Mouse (Mus musculus) skeletal muscle tissue, adult 2 months (tissue): ENCODE measurements at regions not wholly inside any gene's neighbourhood (a gene's known extent, or its start where the extent isn't known, plus 50 kb on each side); places are given as distances from the start of the nearest gene placed in this dataset.
"Not testable (repeated sequence)": the region's sequence is repeated elsewhere in the genome, so short reads cannot be mapped to it uniquely, and the experiment has no call there.

Source experiments
- DNase-seq: peaks from one replicate; pipeline ENCODE4 v3.0.0-alpha.2; 2012; ENCODE audit warnings: low read depth, low spot score

DNA sequence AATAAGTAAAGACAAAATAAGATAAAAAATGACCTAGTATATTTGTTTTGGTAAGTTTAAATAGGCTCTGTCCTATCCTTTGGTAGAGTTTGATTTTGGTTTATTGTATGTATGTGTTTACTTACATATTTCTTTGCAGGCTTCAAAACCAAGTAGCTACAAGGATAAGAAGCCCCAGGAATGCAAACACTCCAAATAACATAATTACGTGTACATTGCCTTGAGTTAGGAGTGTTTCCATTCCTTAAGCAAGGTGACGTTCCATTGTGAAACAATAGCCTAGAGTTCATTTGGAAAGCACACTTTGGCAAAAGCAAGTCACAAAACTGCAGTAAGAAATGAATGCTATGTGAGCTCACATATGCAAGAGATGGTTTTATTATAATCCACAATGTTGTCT, 404.2 kb downstream of the 1190002N15Rik start:
- DNase-seq, result no peak

DNA sequence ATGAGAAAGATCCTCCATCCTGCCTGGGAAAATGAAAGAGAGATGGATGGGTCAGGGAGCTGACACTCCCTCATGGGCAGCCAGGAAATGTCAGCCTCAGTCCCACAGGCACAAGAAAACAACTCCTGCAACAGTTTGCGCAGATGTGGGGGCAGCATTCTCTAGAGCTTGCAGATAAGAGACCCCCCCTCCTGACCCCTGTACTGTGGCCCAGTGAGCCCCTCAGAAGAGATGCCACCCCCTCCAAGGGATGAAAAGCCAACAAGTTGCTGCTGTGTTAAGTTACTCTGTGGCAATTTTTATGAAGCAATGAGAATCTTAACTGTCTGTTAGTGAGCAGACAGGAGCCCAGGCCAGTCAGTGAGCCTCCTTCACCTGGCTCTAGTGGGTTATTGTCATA, 406.5 kb downstream of the 1190002N15Rik start:
- DNase-seq, result no peak

DNA sequence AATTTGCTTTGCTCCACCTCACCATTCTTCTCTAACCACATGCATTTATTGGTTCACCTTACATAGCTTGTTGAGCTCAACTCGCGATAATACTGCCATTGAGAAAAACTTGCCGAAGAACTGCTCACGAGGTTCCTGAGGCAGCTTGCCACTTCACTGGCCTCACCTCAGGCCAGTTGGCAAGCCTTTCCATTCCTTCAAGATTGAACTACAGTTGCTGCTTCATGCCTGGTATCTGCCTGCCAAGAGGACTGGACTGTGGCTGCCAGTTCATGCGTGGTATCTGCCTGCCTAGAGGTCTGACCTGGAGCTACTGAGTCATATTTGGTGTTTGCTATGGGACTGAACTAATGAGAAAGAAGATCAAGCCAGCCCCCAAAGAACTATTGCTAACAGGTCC, 420.9 kb downstream of the 1190002N15Rik start:
- peak; percentile 62 for DNase-seq

DNA sequence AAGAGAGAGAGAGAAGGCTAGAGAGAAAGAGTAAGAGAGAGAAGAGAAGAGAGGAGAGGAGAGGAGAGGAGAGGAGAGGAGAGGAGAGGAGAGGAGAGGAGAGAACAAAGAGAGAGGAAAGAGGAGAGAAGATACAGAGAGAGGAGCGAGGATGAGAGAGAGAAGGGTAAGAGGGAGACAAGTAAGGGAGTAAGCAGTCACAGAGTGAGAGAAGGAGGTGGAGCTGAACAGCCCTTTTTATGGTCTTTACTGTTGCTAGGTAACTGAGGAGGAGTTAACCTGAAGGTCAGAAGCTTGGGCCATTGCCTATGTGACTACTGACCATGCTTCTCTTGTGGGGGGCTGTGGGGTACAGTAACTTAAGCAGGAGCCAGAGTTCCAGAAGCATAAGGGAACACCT, 430.2 kb downstream of the 1190002N15Rik start:
- DNase-seq, result not testable (repeated sequence)

DNA sequence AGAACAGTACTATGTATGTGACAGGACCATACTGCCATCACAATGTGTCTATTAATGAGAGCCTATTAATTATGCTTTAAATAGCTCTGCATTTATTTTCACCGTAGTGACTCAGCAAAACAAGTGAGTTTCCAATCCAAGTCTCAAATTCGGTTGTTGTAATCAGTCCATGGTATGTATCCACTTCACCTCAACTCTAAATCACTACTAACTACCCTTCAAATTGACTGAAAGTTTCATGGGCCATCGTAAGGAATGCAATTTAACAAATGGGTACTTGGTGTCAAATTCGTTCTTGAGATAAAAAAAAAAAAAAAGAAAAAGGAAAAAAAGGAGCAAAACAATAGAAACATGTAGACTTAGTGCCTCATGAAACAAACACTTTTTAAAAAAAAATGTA, 433.2 kb downstream of the 1190002N15Rik start:
- DNase-seq, result no peak

DNA sequence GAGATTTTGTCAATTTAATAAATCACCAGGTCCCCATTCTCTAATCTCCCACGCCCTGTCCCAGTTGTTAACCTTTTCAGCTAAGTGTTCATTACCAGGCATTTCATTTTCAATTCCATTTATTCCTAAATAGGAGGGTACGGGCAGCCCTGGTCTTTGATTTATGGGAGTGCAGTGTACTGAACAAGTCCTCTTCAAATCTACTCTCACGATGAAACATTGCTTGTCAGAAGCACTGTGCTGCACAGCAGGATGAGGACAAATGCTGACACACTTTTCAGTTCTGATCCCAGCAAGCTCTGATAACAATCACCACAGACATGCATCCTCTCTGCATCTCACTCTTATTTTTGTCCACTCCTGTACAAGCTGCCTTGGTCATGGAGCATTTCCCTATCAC, 435.9 kb downstream of the 1190002N15Rik start:
- DNase-seq, result no peak

DNA sequence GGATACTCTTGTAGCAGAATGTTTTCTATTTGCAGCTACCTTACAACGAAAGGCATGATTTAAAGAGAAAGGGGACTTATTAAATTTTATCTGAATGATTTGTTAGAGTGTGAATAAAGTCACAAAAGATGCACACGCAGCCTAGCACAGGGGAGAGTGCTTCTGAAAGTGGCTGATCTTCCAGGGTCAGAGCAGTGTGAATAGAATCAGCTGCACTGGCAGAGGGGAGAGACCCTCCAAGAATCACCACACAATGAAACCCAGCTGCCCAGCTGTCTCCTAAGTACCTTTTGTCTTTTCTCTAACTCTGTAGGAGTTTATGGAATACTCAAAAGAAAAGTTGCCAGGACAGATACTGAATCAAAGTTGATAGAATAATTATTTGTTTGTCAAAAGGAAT, 443.1 kb downstream of the 1190002N15Rik start:
- DNase-seq, result no peak

DNA sequence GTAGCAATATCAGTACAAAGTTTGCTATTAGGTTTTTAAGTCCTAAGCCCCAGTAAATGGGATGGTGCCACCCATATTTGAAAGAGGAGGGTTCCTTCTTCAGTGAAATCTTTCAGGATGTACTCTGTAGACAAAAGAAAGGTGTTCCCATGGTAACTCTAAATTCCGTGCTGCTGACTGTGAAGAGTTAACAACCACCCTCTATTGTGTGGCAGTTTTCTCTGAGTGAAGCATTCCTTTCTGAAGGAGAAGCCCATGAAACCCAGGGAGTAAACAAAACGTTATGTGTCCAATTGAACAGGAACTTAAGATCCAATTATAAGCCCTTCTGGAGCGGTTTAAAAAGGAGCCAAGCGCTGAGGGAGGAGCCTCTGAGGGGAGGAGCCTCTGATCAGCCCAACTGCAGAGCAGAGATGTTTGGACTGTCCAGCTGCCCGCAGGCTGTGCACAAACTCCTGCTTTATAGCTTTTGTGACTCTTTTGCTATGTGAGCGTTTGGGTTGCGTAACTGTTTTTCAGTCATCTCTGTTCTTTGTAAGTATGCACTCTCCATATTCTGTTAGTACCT, 446.1 kb downstream of the 1190002N15Rik start:
- no peak for DNase-seq

DNA sequence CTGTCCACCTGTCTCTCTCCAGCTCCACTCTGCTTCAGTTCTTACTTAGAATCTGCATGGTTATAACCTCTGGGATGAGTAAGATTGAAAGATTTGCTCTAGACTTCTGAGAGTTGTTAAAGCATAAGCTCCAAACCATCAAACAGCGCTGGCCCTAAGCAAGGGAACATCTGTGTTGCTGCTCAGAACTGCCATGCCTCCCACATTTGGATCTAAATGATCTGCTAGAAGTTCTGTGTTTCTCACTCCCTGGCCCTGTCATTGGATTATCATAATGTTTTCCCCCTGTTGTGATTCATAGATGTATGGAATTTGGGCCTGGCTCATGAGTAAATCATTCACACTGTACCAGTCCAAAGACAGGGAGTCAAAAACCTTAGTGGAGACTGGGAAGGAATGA, 448.1 kb downstream of the 1190002N15Rik start:
- DNase-seq, result no peak

DNA sequence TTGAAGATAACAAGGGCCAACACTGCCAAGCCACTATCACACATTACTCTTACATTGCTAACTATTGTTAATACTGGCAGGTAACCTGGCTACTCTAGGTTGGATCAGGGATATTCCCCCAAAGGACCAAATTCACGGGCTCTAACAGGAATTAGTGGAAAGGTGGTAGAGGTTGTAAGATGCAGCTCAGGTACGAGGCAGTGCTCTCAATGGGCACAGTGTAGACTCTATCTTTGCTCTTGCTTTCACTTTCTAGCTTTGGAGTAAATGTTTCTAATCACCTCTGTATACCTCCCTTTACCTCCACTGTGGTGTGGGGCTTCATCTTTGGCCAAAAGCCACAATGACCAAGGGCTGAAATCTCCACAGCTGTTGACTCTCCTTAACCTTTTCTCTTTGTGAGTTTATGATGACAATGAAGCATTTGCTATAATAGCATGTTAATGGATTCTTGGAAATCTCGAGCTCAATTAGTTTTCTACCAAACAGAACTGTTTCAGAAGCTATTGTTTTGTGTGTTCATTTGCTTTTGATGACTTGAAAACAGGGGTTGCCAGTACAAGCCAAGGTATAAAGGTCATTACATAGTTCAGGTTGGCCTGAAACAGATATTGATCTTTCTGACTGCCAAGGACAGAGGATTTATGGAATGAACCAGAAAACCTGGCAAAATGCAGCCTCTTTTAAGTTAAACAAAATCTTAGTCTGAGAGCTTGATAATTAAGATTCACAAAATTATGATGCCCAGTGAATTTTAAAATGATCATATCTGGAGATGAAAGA, 454.1 kb downstream of the 1190002N15Rik start:
- DNase-seq, result no peak

DNA sequence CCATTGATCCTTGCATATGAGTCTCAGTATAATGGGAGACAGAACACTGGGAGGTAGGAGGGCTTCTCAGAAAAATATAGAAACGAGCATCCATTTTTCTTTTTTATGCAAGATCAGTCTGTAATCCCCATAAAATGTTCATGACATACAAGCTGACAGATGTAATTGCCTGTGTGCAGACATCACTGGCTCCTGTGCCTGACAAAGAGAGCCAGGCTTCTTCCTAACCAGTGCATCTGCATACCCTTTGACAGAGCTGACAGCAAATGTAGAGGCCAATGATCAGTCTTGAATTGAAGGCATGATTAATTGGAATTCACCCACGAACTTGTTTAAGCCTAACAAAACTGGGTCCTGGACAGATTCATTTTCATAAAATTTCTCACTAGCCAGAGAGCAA, 463.0 kb downstream of the 1190002N15Rik start:
- no peak for DNase-seq

DNA sequence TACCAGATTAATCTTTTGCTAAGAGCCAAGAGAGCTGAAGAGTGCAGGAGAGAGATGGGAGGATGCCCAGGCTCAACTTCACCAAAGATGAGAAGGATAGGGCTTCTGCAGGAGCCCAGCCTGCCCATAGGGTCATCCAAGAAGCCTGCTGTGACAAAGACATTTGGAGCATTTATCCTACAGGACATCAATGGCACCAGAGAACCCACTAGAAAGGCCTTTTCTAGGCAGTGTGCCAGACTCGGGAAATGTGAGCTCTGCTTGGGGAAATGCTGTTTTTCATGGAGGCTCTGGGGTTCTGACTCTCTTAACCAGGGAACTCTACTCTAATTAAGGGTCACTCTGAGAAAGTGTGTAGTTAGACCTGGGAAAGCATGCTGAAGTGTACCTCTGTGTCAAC, 470.8 kb downstream of the 1190002N15Rik start:
- no peak for DNase-seq

DNA sequence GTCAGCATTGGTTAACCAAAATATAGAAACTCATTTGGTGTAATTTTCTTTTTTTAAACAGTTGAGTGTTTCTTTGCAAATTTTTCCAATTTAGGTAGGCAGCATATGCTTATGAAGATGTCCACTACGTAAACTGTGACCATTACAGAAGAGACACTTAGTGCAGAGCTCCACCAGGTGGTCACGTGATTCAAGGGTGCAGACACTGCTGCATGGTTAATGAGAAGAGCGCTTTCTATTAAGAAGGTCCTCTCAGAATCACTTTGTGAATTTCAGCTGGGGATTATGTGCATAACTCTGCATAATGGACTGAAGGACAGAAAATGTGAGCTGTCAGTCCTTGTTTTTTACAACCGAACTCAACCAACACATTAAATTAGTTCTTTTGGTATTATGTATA, 484.7 kb downstream of the 1190002N15Rik start:
- DNase-seq, result no peak

DNA sequence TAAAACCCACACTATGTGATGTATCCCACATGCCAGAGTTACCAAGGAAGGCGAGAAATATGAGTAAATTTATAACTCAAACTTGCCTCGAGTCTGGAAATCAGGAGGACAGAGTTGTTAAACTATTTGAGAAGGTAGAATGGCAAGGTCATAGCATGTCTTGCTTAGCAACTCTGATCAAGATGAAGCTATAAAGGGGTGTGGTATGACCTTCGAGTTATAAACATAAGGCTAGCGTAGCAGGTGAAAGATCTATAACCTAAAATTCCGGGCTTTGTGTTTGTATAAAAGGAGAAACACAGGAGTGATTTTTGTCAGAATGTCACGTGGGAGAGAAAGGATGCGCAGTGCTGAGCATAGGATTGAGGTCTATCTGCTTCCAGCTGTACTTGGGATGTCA, 490.0 kb downstream of the 1190002N15Rik start:
- DNase-seq, result no peak

DNA sequence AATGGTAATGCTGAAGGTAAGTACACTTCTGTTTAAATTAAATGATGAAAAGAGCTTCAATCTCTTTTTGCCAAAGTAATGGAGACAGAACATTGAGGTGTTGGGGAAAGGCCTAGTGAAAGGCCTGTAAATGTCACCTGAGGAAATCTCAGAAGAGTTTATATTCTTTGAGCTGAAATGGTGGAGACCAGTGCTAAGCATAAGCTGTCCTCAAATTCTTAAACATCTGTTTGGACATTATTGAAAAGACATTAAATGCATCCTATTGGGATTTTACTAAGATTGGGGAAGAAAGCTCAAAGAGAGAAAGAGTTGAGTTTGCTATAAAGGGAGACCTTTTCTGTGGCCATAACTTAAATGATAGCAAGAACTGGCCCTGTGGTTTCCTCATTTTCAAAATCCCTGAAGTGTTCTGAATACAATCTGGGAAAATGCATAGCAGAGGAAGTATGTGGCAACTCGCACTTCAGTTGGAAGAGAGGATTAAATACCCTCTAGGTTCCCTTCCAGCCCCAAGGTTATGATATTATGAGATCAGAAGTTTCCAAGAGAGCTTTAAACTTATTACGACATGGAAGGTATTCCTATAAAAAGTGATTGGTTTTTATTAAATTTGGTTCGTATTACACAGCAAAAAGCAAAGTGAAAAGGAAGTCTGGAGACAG, 492.3 kb downstream of the 1190002N15Rik start:
- DNase-seq, result no peak

DNA sequence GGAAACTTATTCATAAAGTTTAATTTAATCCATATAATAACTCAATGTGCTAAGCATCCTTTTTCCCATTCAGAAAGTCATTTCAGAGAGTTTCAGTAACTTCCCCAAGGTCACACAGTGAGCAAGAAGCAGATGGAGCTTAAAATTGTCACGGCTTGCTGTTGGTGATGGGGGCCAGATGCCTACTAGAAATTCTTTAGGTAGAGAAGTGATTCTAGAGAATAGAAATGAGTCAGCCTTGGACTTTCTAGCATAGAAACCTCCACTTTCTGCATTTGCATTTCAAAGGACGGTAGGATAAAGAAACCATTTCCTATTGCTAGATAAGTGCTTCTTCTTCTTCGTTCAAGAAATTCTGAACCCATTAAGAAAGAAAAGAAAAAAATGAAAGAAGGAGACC, 514.1 kb downstream of the 1190002N15Rik start:
- no peak for DNase-seq

DNA sequence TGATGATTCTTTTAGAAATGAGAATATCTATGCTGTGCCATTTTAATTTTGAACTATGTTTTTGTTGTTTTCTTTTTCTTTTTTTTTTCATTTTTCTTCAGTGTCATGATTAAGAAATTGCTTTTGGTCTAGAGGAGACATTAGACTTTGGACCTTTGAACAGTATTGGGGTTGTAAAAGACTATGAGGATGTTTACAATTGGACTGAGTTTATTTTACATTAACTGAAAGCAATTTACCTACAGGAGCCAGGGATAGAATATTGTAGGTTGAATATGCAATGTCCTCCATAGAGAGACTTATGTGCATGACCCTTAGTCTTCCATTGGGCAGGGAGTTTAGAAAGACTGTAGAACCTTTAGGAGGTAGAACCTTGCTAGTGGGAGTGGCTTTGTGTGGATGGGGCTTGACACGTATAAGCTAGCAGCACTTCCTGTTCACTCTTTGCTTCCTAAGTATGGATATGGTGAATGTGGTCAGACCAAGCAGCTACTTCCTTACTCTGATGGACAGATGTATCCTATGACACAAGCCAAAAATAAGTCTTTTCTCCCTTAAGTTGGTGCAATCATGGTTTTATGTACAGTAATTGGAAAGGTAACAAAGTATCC, 516.5 kb downstream of the 1190002N15Rik start:
- no peak for DNase-seq

DNA sequence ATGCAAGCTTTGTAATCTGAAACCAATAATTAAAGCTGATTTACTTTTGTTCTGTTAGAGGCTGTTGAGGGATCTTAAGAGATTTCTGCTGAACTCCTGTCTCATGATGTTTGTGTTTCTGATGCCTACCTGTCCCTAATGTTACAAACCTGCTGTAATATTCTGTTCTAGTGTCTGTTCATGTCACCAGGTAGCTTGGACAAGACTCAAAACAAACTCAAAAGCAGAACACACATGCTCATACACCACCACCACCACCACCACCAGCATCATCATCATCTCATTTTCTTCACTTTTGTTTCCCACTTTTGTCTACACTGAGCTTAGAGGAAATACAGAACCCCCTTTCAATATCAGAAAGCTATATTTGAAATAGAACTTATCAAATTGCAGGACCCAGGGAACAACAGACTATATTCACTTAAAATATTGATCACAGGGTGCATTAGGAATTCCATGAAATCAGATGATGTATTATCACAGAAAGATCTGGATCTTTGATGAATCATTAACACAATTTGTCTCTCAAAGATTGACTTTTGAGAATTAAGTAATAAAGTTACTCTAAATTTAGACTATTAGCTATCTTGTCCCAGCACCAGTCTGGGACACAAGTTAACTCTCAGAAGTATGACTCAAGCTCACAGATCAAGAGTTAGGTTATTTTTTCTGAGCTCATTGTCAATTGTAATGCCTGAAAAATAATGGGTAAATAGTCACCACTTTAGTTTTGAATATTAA, 521.0 kb downstream of the 1190002N15Rik start:
- DNase-seq, result no peak

DNA sequence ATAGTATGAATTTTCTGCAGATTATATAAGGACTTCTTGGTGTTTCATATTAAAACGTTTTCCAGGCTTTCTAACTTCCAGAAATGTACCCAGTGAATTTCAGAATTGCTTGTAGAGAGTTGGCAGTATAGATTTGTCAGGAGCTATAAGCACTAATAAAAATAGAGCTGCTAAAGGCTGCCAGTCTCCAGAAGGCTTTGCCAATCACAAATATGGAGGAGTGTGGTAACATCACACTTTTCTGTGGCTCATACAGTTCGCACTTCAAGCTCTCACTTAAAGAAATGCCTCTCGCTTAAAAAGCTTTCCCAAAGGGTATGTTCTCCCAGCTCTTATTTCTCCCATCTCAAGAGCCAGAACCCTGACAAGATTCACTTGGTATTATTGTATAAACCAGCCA, 545.7 kb downstream of the 1190002N15Rik start:
- no peak for DNase-seq

DNA sequence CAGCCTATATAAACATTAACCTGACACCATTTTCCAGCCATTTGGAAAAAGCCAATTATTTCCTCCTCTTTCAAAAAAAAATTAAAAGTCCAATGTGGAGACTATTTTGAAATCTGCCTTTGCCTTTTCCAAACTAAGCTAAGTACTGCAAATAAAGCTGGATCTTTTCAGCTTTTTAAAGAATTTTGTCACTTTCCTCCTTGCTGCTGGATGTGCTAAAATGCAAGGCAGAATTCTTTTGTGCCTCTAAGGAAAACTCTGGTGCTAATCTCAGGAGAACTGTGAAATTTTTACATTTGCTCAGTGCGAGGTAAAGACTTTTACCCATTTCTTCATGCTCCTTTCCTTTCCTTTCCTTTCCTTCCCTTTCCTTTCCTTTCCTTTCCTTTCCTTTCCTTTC, 546.7 kb downstream of the 1190002N15Rik start:
- DNase-seq, result no peak

DNA sequence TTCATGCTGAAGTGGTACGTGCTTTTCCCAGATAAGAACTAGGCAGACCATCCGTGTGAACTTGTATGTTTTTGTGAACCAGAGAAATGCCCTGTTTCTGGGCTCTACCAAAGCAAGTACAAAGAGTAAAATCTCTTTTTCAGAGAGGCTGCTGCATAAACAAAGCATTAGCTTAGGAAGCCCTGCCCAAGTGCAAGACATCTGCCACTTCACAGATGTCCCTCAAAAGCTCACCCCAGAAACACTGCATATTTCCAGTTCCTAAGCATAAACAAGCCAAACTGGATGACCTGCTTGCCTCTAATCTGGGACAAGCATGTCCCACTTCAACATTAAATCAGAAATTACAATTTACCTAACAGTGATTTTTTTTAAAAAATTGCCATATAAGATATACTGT, 556.7 kb downstream of the 1190002N15Rik start:
- DNase-seq, result no peak
